Mouse (Mus musculus) embryonic fibroblast, embryonic 13.5 days (primary cell): ENCODE results near the gene Rbm18.

Source experiments
- CTCF ChIP-seq: IDR thresholded peaks from 2 replicates; pipeline ENCODE4 v1.5.1; 2011; ENCODE audit warnings: mild to moderate bottlenecking, control low read depth, low read length, moderate library complexity, borderline replicate concordance; ENCODE audit not compliant: insufficient read depth
- POLR2A ChIP-seq: IDR thresholded peaks from 2 replicates; pipeline ENCODE4 v1.6.1; 2011; ENCODE audit warnings: low read depth, mild to moderate bottlenecking, control low read depth, low read length, moderate library complexity

DNA sequence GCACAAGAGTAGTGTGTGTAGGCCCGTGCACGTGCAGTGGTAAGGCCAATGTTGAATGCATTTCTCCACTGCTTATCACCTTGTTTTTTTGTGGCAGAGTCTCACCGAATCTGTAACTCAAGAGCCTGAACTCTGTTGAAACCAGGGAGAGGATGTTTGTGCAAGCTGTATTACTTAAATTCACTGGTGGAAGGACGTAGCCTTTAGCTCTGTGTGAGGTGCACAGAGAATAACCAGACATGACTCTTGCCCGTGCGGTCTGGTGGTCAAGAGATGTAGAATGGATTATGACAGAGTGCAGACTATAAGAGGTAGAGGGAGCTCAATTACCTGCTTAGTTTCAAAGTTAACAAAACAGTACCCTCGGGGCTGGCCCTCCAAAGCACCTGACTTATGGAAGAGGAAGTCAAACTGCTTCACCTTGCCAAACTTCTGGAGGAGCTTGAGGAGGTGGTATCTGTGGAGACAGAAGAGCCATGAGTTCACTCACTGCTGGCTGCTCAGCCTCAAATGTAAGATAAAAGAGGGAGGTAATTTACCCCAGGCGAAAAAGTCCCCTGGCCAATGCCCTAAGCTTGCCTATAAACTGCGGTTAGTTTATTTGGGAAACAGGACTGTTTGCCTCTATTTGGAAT, 9.7 kb downstream of the Rbm18 start:
- TF ChIP-seq CTCF (no peak), POLR2A (no peak)
